Mouse (Mus musculus) embryonic facial prominence, embryonic 15.5 days (tissue): Measurements from ENCODE around the gene Rad51b. TPM values are rescaled to one million over a fixed set of nuclear protein-coding genes. Genes with fewer than 3 reads are reported as not detected.

Experiments used
- ATAC-seq: fragments of 200-750 bp; cut with Nextera tagmentation; 2 replicates; pipeline ENCODE4 v1.8.0; 2017; ENCODE audit warnings: low read depth, moderate TSS enrichment; ENCODE audit not compliant: insufficient number of reproducible peaks, low FRiP score, low TSS enrichment
- H3K27ac ChIP-seq: fragments of 300-500 bp; sonication (generic); replicated peaks from 2 replicates; pipeline ENCODE4 v1.5.1; 2015; ENCODE audit warnings: mild to moderate bottlenecking, inconsistent platforms
- H3K27me3 ChIP-seq: fragments of 300-500 bp; sonication (generic); 2 replicates; pipeline ENCODE4 v1.6.1; 2015; ENCODE audit warnings: inconsistent platforms
- H3K36me3 ChIP-seq: fragments of 300-500 bp; sonication (generic); 2 replicates; pipeline ENCODE4 v1.6.1; 2015; ENCODE audit warnings: mild to moderate bottlenecking, inconsistent platforms
- H3K4me1 ChIP-seq: fragments of 300-500 bp; sonication (generic); 2 replicates; pipeline ENCODE4 v1.6.1; 2015; ENCODE audit warnings: inconsistent platforms
- H3K4me2 ChIP-seq: fragments of 300-500 bp; sonication (generic); replicated peaks from 2 replicates; pipeline ENCODE4 v1.6.1; 2015; ENCODE audit warnings: mild to moderate bottlenecking, inconsistent platforms
- H3K4me3 ChIP-seq: fragments of 300-500 bp; sonication (generic); replicated peaks from 2 replicates; pipeline ENCODE4 v1.5.1; 2015; ENCODE audit warnings: mild to moderate bottlenecking, inconsistent platforms
- H3K9ac ChIP-seq: fragments of 300-500 bp; sonication (generic); 2 replicates; pipeline ENCODE4 v1.6.1; 2015; ENCODE audit warnings: inconsistent platforms
- H3K9me3 ChIP-seq: fragments of 300-500 bp; sonication (generic); replicated peaks from 2 replicates; pipeline ENCODE4 v1.6.1; 2016; ENCODE audit warnings: inconsistent platforms
- WGBS: fragments of 180-500 bp; shearing (Covaris S2); methylation state at CpG from one replicate; pipeline ENCODE4 v1.1.7; 2015; 5-methylcytosine and 5-hydroxymethylcytosine counted together
- polyA plus RNA-seq: library from polyadenylated mRNA; unstranded; fragments of >200 nt; fragmentation: Nextera tagmentation; extraction: Ambion mirVana; gene quantifications from 2 replicates; pipeline ENCODE4 v1.2.1, GENCODE M21; 2015

The Rad51b gene
- polyA plus RNA-seq, 1 experiment from 2014 or later: 7.3 TPM

DNA sequence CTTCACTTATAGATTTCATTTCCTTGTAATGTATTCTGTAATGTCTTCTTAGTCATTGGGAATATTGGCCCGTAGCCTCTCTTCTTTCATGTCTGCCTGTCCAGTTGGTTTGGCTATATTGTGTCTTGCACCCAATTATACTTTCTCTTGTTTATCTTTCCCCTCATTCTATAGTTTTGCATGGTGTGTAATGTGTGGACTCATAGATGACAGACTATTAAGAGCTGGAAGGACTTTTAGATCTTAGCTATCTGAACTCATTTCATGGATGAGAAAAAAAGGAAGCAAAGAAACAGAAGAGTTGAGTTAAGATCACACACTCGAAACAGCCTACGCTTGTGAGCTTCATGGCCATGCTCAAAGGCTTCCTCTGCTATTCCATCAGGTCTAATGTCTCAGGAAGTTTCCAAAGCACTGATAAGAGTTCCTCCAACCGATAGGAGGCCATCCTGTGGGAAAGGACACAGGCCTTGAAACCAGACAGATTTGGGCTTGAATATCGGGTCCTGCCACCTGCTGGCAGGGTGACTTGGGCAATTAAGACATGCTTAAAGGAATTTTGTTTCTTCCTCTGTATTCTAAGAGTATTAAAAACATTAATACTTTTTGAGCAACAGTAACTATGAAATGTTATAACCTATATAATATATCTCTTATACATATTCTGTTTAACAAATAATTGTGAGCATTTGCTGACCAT is 216.1 kb downstream of the Rad51b start:
- peak overlapping the region; percentile 96 for H3K27ac ChIP-seq
- no peak overlapping the region for H3K4me2 ChIP-seq
- H3K36me3 ChIP-seq: no peaks in the 10 kb centered on the region
- H3K4me1 ChIP-seq: peaks cover 27% of the 10 kb centered on the region
- no peak overlapping the region for H3K9ac ChIP-seq
- no peak overlapping the region for H3K4me3 ChIP-seq
- H3K9me3 ChIP-seq: no peaks in the 10 kb centered on the region
- no peak for ATAC-seq
- H3K27me3 ChIP-seq: no peaks in the 10 kb centered on the region
- 82% methylated on average over 5 of the region's 5 CpGs for WGBS

DNA sequence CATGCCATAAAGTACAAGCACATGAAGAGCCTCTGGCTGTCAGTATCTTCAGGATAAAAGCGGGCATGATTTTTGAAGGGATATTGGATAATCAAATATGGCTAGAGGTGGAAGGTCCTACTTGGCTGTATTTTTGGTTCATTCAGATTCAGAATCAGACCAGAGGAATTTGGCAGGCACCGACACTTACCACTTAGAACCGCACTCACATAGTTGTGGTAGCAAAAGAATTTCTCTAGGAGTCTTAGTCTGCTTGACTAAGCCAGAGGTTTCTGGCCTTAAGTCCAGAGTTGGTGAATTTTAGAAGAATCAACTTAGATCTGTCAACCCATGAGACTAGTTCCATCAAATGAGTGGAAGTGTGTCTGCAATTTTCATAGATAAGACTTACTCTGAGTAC is 217.6 kb downstream of the Rad51b start:
- H3K4me3 ChIP-seq: no peak overlapping the region
- no peaks in the 10 kb centered on the region for H3K36me3 ChIP-seq
- no peak overlapping the region for H3K4me2 ChIP-seq
- peak overlapping the region; percentile 72; the same call in 1 of the 2 replicates for H3K27ac ChIP-seq
- no peaks in the 10 kb centered on the region for H3K9me3 ChIP-seq
- no peak for ATAC-seq
- no peak overlapping the region for H3K9ac ChIP-seq
- H3K27me3 ChIP-seq: no peaks in the 10 kb centered on the region
- WGBS: 73% methylated on average over 3 of the region's 3 CpGs
- H3K4me1 ChIP-seq: peaks cover 27% of the 10 kb centered on the region

DNA sequence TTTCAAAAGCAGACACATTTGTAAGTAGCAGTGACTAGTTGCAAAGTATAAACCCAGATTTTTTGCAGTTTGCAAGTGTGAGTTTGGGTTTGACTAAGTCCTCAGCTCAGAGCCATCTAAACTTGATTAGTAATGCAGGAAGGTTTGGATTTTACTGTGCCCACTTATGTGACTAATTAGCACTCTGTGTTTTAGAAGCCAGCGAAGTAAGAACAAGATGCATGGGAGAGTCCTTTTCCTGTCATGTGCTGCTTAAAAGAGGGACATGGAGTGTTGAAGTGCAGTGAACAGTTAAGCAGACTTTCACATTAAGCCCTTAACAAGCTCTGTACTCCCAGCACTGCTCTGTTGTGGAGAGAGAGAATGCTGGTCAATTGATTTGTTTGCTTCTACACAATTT is 225.3 kb downstream of the Rad51b start:
- 22% methylated on average over 1 of the region's 1 CpGs for WGBS
- H3K27ac ChIP-seq: peak overlapping the region; percentile 19; the same call in 1 of the 2 replicates
- H3K27me3 ChIP-seq: no peaks in the 10 kb centered on the region
- ATAC-seq: no peak
- no peak overlapping the region for H3K4me2 ChIP-seq
- H3K9ac ChIP-seq: no peak overlapping the region
- H3K9me3 ChIP-seq: no peaks in the 10 kb centered on the region
- peaks cover 18% of the 10 kb centered on the region for H3K4me1 ChIP-seq
- H3K4me3 ChIP-seq: no peak overlapping the region
- no peaks in the 10 kb centered on the region for H3K36me3 ChIP-seq

DNA sequence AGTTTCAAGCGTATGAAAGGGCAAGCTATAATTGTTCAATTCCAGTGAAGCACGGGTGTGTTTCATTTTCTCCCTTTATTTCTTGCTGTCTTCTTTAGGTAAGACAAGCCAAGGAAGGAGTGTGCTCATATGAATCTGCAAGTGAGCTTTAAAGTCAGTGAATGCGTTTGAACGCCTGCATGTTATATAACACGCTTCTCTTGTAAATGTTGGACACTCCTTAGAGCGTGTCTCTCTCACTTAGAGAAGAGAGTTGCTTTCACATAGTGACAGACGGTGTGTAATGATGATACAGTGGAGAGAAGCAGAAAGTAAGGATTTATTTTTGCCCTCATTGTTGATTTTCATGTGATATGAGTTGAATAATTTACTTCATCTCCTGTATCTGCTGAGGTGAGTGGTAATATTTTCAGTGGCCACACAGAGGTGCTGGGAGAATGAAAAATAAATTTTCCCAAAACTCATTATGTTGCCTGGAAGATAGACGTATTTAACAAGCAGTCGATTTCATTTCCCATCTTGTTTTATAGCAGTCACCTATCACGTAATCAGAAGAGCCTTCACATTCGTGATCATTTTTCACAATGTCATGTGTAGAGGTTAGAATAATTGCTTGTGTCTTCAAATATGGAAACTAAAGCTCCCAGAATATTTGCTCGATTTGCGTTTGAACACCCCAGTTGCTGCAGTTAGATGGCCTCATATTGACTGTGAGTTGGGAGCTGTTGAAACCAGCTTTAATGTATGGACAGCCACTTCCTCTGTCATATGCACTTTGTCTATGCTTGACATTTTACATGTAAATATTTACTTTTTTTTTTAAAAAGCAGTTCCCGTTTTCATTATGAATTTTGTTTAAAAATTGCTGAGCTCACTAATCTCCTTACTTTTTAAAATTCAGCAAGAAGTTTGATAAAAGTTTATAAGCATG is 228.1 kb downstream of the Rad51b start:
- H3K4me3 ChIP-seq: no peak overlapping the region
- 0 out of 2 replicates have a peak, but pooled peaks cover 3% of the 10 kb centered on the region for H3K9me3 ChIP-seq
- peaks cover 20% of the 10 kb centered on the region for H3K4me1 ChIP-seq
- WGBS: 67% methylated on average over 14 of the region's 14 CpGs
- no peak overlapping the region for H3K9ac ChIP-seq
- H3K36me3 ChIP-seq: no peaks in the 10 kb centered on the region
- no peak overlapping the region for H3K4me2 ChIP-seq
- H3K27me3 ChIP-seq: no peaks in the 10 kb centered on the region
- ATAC-seq: no peak
- peak overlapping the region; percentile 63; the same call in 1 of the 2 replicates for H3K27ac ChIP-seq

DNA sequence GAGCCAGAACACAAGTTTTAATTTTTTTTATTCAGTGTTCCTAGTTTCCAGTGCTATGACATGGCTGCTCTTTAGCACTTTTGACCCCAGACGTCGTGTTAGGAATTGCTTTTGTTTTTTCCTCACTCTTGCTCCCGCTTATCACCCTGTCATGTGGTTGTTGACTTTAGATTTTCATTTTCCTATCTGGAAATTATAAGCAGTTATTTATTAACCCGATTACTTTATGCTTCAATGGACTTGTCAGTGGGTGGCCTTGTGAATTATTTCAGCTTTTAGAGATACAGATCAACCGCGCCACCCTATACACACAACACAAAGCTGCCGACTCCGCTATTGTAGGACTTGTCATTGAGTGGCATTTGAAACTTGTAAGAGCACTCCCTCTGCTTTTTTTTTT is 228.8 kb downstream of the Rad51b start:
- H3K27ac ChIP-seq: no peak overlapping the region
- no peak for ATAC-seq
- H3K4me2 ChIP-seq: no peak overlapping the region

DNA sequence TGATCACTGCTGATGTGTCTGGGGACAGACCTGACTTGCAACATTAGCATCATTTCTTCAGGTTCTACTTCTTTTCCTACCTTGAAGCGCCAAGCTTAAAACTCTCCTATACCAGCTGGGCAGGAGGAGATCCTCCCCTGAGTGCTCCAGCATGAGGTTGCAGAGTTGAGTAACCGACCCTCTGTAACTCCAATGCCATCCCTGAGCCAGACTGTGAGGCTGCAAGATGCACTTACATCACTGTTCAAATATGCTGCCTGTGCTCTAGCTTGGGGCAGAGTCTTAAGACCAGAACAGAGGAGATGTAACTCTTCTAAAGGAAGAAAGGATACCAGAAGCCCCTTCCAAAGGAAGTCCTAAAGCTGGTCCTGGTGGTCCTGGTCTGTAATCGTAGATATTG is 230.1 kb downstream of the Rad51b start:
- no peak overlapping the region for H3K27ac ChIP-seq

More for the DNA sequence above, 228.8 kb downstream of the Rad51b start:
- Histone ChIP-seq H3K9ac (no peak overlapping the region), H3K36me3 (no peaks in the 10 kb centered on the region), H3K9me3 (0 out of 2 replicates have a peak, but pooled peaks cover 3% of the 10 kb centered on the region), H3K4me1 (peaks cover 21% of the 10 kb centered on the region), H3K4me3 (no peak overlapping the region), H3K27me3 (no peaks in the 10 kb centered on the region)
- 62% methylated on average over 8 of the region's 8 CpGs for WGBS

DNA sequence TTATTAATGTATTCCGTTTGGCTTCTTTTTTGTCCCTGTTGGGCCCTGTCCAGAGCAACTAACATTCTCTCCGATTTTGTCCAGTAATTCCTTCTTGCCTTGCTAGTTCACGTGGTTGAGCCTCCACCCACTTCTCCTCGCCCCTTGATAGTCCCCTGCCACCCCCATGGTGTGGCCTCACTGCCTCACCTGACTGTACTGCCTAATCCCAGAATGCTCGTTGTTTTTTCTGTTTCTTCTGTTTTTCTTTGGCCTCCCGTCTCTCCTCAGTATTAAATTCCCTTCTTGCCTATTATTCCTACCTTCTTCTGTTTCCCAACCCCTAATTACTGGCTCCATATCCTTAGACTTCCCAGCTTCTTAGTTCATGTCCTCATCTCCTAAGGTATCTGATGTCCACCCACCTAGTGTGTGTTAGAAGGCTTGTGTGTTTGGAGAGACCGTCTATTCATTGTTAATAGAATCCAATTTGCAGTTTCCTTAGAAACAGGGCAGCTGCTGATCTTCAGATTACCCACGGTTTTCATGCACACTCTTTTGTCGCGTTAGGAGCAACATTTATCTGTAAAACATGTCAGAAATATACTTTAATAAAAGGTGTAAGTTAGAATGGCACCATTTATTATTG is 233.3 kb downstream of the Rad51b start:
- no peak overlapping the region for H3K4me3 ChIP-seq
- H3K27me3 ChIP-seq: no peaks in the 10 kb centered on the region
- 45% methylated on average over 10 of the region's 10 CpGs for WGBS
- no peak overlapping the region for H3K4me2 ChIP-seq
- H3K4me1 ChIP-seq: peaks cover 17% of the 10 kb centered on the region
- no peaks in the 10 kb centered on the region for H3K36me3 ChIP-seq
- 0 out of 2 replicates have a peak, but pooled peaks cover 3% of the 10 kb centered on the region for H3K9me3 ChIP-seq
- H3K27ac ChIP-seq: 0 out of 2 replicates have a peak overlapping the region, but pooled peaks have one; percentile 60
- H3K9ac ChIP-seq: no peak overlapping the region
- ATAC-seq: peak; percentile 61; the same call in 1 of the 2 replicates

More for the DNA sequence above, 230.1 kb downstream of the Rad51b start:
- Histone ChIP-seq H3K9me3 (0 out of 2 replicates have a peak, but pooled peaks cover 3% of the 10 kb centered on the region), H3K4me2 (no peak overlapping the region), H3K27me3 (no peaks in the 10 kb centered on the region), H3K4me3 (no peak overlapping the region), H3K36me3 (no peaks in the 10 kb centered on the region), H3K4me1 (peaks cover 32% of the 10 kb centered on the region), H3K9ac (no peak overlapping the region)
- ATAC-seq: no peak
- 74% methylated on average over 3 of the region's 3 CpGs for WGBS

DNA sequence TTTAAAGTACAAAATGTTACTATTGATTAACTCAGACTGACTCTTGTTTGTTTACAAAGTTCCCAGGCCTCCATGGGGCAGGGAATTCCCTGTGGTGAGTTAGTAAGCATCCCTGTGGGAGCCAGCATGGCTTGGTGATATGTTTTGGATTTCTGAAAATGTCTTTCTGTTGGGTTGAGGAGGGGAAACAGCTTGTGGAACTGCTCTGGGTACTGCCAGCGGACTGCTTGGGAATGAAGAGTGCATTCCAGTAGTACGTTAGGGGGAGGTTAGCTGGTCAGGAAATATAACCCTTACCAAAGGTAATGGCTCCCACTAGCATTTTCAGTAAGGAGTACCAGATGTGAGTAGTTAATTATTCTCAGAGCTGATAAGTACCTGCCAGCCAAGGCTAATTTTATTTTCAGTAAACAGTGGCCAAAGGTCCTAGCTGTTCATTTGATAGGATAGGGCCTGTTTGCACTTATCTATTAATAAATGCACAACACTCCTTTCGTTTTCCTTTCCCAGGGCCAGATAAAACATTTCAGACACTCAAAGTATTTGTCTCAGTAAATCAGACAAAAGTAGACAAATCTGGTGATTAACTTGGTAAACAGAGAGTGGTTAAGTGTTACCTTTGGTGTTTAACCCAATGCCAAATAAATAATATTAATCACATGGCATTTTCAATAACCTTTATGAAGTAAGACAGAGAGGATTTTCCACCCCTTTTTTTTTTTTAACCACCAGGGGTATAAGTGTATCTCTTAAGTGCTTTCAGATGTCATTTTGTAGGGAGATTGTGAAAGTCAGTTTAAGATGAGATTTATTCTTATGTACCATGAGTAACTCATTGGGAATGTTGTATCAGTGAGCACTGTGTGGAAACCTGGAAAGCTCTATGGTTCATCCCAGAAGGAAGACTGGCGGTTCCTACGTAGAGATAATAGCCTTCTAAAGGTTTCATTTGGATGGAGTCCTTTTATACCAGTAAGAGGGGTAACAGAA is 235.0 kb downstream of the Rad51b start:
- WGBS: 41% methylated on average over 5 of the region's 5 CpGs
- ATAC-seq: peak; percentile 46; the same call in 1 of the 2 replicates
- H3K9me3 ChIP-seq: 0 out of 2 replicates have a peak, but pooled peaks cover 3% of the 10 kb centered on the region

DNA sequence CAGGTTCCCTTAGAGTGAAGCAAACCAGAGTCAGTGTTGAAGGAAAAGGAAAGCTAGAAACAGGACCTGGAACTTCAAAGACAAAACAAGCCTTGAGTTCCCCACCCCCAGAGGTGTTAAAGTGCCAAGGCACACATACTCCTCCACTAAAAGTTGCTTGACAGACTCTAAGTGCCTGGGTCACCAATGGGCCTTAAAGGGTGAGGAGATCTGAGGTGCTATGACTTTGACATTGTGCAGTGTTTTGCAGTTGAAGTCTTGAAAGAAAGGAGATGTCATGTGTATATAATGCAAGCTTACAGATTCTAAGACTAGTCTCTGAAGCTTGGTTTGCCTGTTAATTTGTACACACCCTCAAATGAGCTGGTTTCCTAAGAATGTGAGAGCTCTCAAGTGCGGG is 237.7 kb downstream of the Rad51b start:
- Histone ChIP-seq H3K27me3 (no peaks in the 10 kb centered on the region), H3K9ac (no peak overlapping the region), H3K4me3 (no peak overlapping the region), H3K4me2 (no peak overlapping the region), H3K9me3 (0 out of 2 replicates have a peak, but pooled peaks cover 2% of the 10 kb centered on the region), H3K4me1 (peaks cover 16% of the 10 kb centered on the region), H3K27ac (peak overlapping the region; percentile 34; the same call in 1 of the 2 replicates), H3K36me3 (no peaks in the 10 kb centered on the region)
- WGBS: 67% methylated on average over 1 of the region's 1 CpGs
- no peak for ATAC-seq

More for the DNA sequence above, 235.0 kb downstream of the Rad51b start:
- Histone ChIP-seq H3K4me1 (peaks cover 21% of the 10 kb centered on the region), H3K4me3 (no peak overlapping the region), H3K4me2 (no peak overlapping the region), H3K27me3 (no peaks in the 10 kb centered on the region), H3K27ac (peak overlapping the region; percentile 68), H3K9ac (no peak overlapping the region), H3K36me3 (no peaks in the 10 kb centered on the region)
